Mouse (Mus musculus) embryonic stem cell, embryonic (primary cell): ENCODE data around the gene Gm17657.

Experiments used
- CTCF ChIA-PET, 4 experiments: fragments of 300-600 bp in 2 of 4; fragments of 350-600 bp in 2 of 4; sonication (Branson Sonifier 250); formaldehyde crosslinking; loops; one replicate each; lab custom pipeline; 2022; ENCODE audit warnings: inconsistent platforms in 2 of 4; lab: Charles Lee
- POLR2A ChIA-PET, 4 experiments: fragments of 300-600 bp in 2 of 4; fragments of 350-600 bp in 2 of 4; sonication (Branson Sonifier 250); formaldehyde crosslinking; loops; one replicate each; lab custom pipeline; 2022; ENCODE audit warnings: antibody characterized with exemption in 4 of 4, inconsistent platforms in 1 of 4; lab: Charles Lee

The Gm17657 gene

DNA sequence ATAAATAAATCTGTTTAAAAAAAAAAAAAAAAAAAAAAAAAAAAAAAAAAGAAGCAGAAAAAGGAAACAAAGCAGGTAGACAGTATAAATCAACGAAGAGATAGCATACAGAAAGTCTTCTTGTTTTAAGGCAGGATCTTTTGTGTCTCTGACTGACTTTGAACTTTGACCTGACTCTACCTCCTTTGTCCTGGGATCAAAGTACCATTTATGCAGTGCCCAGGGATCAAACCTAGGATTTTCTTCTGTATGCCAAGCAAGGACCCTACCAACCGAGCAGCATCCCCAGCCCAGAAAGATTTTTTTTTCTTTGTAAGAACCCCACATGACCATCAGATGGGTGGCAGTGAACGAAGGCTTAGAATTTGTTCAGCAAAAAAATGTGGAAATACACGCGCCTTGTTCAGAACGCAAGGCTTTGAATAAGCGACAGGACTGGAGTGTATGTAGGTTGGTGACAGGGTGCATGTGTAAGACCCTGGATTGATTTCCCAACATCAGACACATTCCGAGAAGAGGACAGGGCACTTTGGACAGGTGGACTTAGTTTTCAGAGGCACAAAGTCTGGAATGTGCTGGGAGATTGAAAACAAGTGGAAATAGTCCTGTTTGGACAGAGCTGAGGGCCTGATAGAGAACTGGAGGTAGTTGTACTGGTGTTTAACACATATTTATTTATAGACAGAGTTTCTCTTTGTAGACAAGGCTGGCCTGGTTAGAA lies 61.0 kb downstream of the Gm17657 start:
- POLR2A ChIA-PET, result interaction anchor here (0.6 to 6.9 kb wide), 25 partner anchors 11 to 127 kb away, joined by 3 to 188 read pairs (median 15); no protein-coding TSS in a partner anchor
- CTCF ChIA-PET, result interaction anchor here in 2 of 4 experiments (1.1 to 1.4 kb wide), 2 partner anchors 34 to 66 kb away, joined by 3 read pairs; no protein-coding TSS in a partner anchor

DNA sequence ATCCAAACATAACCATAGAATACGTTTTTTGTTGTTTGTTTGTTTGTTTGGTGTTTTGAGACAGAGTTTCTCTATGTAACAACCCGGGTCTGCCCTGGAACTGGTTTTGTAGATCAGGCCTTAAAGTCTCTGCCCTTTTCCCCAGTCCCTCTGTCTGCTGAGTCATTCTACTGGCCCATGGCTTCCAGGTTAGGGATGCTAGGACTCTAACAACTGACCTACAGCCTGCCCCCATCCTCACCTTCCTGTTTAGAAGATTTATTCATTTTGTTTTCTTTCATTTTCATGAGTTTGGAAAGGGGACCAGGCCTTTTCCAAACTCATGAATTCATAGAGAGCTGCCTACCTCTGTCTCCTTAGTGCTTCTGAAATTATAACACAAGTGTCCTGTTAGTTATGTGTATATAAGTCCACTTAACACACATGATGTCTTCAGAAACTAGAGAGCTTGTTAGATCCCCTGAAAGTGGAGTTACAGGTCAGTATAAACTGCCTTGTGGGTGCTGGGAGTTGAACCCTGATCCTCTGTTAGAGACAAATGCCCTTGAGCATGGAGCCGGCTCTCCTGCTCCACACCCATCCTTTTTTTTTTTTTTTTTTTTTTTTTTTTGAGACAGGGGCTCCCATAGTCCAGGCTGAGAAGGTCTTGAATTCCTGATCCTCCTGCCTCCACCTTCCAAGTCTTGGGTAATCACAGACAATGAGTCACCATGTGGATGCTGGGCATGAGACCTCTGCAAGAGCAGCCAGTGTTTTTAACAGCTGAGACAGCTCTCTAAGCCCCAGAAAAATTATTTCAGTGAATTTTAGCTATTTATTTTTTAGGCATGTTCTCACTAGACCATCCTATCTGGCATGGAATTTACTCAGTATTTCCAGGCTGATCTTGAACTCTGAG lies 63.9 kb downstream of the Gm17657 start:
- ChIA-PET CTCF (interaction anchor here (0.6 to 2.1 kb wide), 9 partner anchors 24 to 1776 kb away, joined by 3 to 9 read pairs (median 4); no protein-coding TSS in a partner anchor), POLR2A (interaction anchor here (0.6 to 2.1 kb wide), 19 partner anchors 8 to 231 kb away, joined by 3 to 11 read pairs (median 4); no protein-coding TSS in a partner anchor)

DNA sequence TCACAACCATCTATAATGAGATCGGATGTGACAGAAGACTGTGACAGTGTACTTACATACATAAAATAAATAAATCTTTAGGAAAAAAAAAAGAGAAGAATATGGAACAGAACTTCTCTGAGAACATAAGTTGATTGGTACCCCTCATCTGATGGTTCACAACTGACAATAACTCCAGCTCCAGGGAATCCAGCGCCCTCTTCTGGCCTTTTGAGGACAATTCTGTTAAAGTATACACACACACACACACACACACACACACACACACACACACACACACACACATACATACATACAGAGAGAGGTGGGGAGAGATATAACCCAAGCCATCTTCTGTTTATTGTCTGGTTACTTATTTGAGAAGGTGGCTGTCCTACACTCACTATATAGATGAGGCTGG lies 65.0 kb downstream of the Gm17657 start:
- POLR2A ChIA-PET, result interaction anchor here in 3 of 4 experiments (0.6 to 5.1 kb wide), 20 partner anchors 7 to 271 kb away, joined by 3 to 43 read pairs (median 6); partner anchors contain the start of gene Pim1 (in 1 of the 3)

GRCm38 (mm10) chr17:29483282-29483681 lies 66.2 kb downstream of the Gm17657 start:
- ChIA-PET CTCF (interaction anchor here (0.6 to 3.9 kb wide), 15 partner anchors 8 to 87 kb away, joined by 3 to 23 read pairs (median 4); no protein-coding TSS in a partner anchor), POLR2A (interaction anchor here in 3 of 4 experiments (0.6 to 5.1 kb wide), 30 partner anchors 8 to 84 kb away, joined by 3 to 43 read pairs (median 5); partner anchors contain the start of gene Pim1 (in 1 of the 3))

More for the DNA sequence above, 65.0 kb downstream of the Gm17657 start:
- CTCF ChIA-PET, result interaction anchor here in 3 of 4 experiments (0.6 to 3.9 kb wide), 10 partner anchors 31 to 616 kb away, joined by 3 to 23 read pairs (median 4); no protein-coding TSS in a partner anchor

DNA sequence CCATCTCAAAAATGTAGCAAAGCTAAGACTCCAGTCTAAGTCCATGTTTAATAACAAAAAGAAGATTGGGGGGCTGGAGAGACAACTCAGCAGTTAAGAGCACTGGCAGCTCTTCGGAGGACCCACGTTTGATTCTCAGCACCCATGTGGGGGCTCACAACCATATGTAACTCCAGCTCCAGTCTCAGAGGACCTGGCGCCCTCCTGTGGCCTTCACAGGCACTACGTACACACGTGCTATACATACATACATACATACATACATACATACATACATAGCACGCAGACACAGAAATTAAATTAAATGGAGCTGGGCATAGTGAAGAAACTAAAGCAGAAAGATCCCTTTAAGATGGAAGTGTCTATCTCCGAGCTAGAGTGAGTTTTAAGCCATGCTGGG lies 66.8 kb downstream of the Gm17657 start:
- ChIA-PET CTCF (interaction anchor here (0.5 to 3.9 kb wide), 31 partner anchors 8 to 433 kb away, joined by 3 to 23 read pairs (median 3); partner anchors contain the start of gene Pim1 (in 1 of the 4)), POLR2A (interaction anchor here (0.6 to 5.1 kb wide), 34 partner anchors 8 to 492 kb away, joined by 3 to 43 read pairs (median 5); partner anchors contain the start of gene Pim1 (in 2 of the 4))

GRCm38 (mm10) chr17:29480256-29480655 lies 69.2 kb downstream of the Gm17657 start:
- POLR2A ChIA-PET, result interaction anchor here in 3 of 4 experiments (0.7 to 5.1 kb wide), 14 partner anchors 9 to 116 kb away, joined by 3 to 43 read pairs (median 5); partner anchors contain the start of gene Pim1 (in 1 of the 3)
- CTCF ChIA-PET, result interaction anchor here in 2 of 4 experiments (0.6 to 0.9 kb wide), 2 partner anchors 34 to 58 kb away, joined by 3 read pairs; no protein-coding TSS in a partner anchor

DNA sequence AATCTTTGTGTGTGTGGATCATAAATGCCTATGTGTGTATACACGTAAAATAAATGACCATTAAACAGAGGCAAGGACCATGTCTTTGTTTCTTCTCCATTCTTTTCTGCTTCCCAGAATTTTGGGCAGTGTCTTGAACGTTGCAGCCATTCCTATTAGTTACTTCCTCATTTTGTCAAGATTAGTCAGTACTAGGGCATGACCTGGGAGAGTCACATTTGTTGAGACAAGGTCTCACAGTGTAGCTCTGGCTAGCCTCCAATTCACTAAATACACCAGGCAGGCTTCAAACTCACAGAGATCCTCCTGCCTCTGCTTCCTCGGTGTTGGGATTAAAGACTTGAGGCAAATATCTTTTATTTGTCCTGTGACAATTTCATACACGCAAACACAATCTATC lies 71.2 kb downstream of the Gm17657 start:
- ChIA-PET POLR2A (interaction anchor here in 3 of 4 experiments (0.6 to 7.4 kb wide), 23 partner anchors 9 to 57 kb away, joined by 3 to 93 read pairs (median 11); partner anchors contain the start of gene Pim1 (in 3 of the 3)), CTCF (interaction anchor here in 1 of 4 experiments (1.0 to 1.3 kb wide), 2 partner anchors 14 to 107 kb away, joined by 3 to 4 read pairs; no protein-coding TSS in a partner anchor)

DNA sequence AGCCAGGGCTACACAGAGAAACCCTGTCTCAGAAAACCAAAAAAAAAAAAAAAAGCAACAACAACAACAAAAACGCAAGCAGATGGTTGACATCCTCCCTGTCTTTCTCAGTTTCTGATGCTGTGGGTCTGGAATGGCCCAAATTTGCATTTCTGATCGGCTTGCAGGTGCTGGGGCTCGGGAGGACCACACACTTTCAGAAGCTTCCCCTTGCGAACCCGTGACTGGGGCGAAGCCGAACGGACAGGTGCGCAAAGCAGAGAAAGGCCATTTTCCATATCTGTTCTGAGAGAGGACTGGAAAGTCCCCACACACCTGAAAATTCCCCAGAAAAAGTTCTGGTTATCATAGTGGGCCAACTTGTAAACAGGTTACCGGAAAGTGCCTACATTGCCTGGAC lies 72.1 kb downstream of the Gm17657 start:
- ChIA-PET CTCF (interaction anchor here in 3 of 4 experiments (0.6 to 1.7 kb wide), 11 partner anchors 10 to 1185 kb away, joined by 3 to 7 read pairs (median 4); no protein-coding TSS in a partner anchor), POLR2A (interaction anchor here (0.5 to 7.4 kb wide), 52 partner anchors 8 to 1440 kb away, joined by 3 to 93 read pairs (median 7); partner anchors contain the start of gene Pim1 (in 4 of the 4))

GRCm38 (mm10) chr17:29476461-29476860 lies 73.0 kb downstream of the Gm17657 start:
- ChIA-PET CTCF (interaction anchor here (0.6 to 1.7 kb wide), 6 partner anchors 14 to 57 kb away, joined by 3 to 7 read pairs (median 4); partner anchors contain the start of gene Pim1 (in 1 of the 4)), POLR2A (interaction anchor here (0.6 to 7.4 kb wide), 45 partner anchors 8 to 960 kb away, joined by 3 to 93 read pairs (median 9); partner anchors contain the start of gene Pim1 (in 3 of the 4))

DNA sequence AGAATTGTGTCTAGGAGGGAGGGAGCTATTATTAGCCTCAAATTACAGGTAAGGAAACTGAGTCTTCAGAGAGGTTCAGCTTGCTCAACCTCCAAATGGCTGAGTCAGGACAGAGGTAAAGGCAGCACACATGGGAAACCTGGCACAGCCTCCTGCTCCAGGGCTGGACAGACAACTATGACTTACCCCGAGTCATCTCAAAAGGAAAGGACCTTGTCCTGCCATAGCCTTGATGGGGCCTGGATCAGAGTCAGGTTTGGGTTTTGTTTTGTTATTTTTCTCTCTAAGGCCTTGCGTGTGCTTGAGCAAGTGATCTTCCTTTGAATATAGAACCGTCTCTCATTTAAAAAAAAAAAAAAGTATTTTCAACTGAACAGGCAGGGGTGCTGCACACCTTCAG lies 74.3 kb downstream of the Gm17657 start:
- CTCF ChIA-PET, result interaction anchor here in 1 of 4 experiments (0.5 kb wide), 1 partner anchor 21 kb away, joined by 5 read pairs; no protein-coding TSS in a partner anchor
- POLR2A ChIA-PET, result interaction anchor here in 3 of 4 experiments (0.7 to 7.4 kb wide), 17 partner anchors 8 to 227 kb away, joined by 3 to 93 read pairs (median 10); partner anchors contain the start of gene Pim1 (in 3 of the 3)

GRCm38 (mm10) chr17:29474036-29474435 lies 75.4 kb downstream of the Gm17657 start:
- ChIA-PET CTCF (interaction anchor here in 1 of 4 experiments (1.2 kb wide), 1 partner anchor 18 kb away, joined by 3 read pairs; no protein-coding TSS in a partner anchor), POLR2A (interaction anchor here (0.6 to 7.4 kb wide), 18 partner anchors 8 to 53 kb away, joined by 3 to 93 read pairs (median 6); partner anchors contain the start of gene Pim1 (in 3 of the 4))

GRCm38 (mm10) chr17:29473466-29473865 lies 76.0 kb downstream of the Gm17657 start:
- ChIA-PET CTCF (interaction anchor here in 2 of 4 experiments (0.7 to 1.2 kb wide), 2 partner anchors 18 to 406 kb away, joined by 3 read pairs; no protein-coding TSS in a partner anchor), POLR2A (interaction anchor here (0.6 to 7.4 kb wide), 21 partner anchors 8 to 316 kb away, joined by 3 to 93 read pairs (median 6); partner anchors contain the start of gene Pim1 (in 3 of the 4))
